Mouse (Mus musculus) gastrocnemius, adult 2 months (tissue): ENCODE measurements around the gene Slc12a7. TPM values are rescaled to one million over a fixed set of nuclear protein-coding genes. Genes with fewer than 3 reads are reported as not detected.
A peak's percentile ranks its signal among the peaks of the same experiment; 100 is the strongest.

Experiments
- DNase-seq: peaks from one replicate; pipeline ENCODE4 v3.0.0; 2022
- H3K27ac ChIP-seq: fragments of 200-600 bp; 2 replicates; pipeline ENCODE4 v1.8.1; 2022; ENCODE audit warnings: mild to moderate bottlenecking
- H3K4me3 ChIP-seq: fragments of 200-600 bp; 2 replicates; pipeline ENCODE4 v1.8.1; 2022; ENCODE audit warnings: mild to moderate bottlenecking, moderate library complexity
- CTCF ChIP-seq: fragments of 200-600 bp; IDR thresholded peaks from 2 replicates; pipeline ENCODE4 v1.8.1; 2022; ENCODE audit warnings: antibody characterized with exemption, mild to moderate bottlenecking, moderate library complexity
- intact Hi-C: fragments of 180-260 bp; cut with DNase I; formaldehyde crosslinking; loops from one replicate; pipeline ENCODE4 v1.15.1; 2025
- long read RNA-seq, 2 experiments: library from polyadenylated mRNA; stranded (forward); transcript quantifications; one replicate each; pipeline ENCODE4 v2.0.0; 2021
- total RNA-seq, 2 experiments: library from RNA; stranded (reverse); gene quantifications; 2 replicates each; pipeline ENCODE4 v1.2.3; 2021

Gene Slc12a7
- 1 to 10 TPM; 4.1 to 4.9 TPM for total RNA-seq
- long read RNA-seq, experiment 1, full-length matches to known transcripts, result 7 of 12 reads
- long read RNA-seq, experiment 1, partial matches to known transcripts, result 1 of 12 reads
- long read RNA-seq, experiment 1, other reads (novel, unspliced or antisense), result 4 of 12 reads
- long read RNA-seq, experiment 2, full-length matches to known transcripts, result 4 of 9 reads
- long read RNA-seq, experiment 2, partial matches to known transcripts, result 1 of 9 reads
- long read RNA-seq, experiment 2, other reads (novel, unspliced or antisense), result 4 of 9 reads

DNA sequence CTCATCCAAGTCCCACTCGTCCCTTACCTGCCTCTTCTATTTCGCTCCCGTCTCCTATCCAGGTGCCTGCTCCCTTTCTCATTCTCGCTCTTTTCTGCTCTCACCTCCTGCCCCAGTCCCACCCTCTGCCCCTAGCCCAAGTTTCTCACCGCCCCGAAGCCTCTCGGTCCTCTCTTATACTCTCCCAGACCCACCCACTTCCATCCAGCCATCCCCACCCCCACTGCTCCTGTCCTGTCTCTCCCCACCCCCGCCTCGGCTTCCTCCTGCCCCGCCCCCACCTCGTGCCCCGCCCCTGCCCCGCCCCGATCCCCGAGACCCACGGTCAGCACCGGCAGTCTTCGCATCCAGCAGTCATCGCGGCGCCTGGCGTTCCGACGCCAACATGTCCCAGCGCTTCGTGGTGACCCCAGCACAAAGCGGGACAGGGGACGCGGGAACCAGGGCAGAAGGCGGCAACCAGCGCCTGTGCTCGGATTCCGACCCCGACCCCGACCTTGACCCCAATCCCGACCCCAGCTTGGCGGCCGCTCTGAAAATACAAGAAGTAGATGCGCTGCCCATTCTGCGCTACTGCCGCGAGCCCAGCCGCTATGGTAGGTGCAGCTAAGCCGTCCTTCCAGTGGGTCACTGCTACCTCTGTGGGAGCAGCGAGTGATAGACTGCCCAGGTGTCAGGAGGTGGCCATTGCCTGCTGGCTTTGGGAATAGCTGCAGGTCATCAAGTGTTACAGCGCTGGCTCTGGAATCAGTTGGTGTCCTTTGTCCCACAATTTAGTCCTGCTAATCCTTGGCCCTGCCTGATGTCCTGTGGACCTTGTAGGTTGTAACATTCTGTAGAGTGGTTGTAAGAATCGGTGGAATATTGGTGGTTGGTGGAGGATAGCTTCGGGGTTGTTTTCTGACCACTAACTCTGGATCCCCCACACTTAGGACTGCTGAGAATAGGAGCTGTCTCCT, at the start of gene Slc12a7:
Slc12a7 (plus strand) TSS at position 353 of the 959 bp plus-strand sequence.
- H3K4me3 ChIP-seq, result peak within 1 kb of the TSS; percentile 69
- no peak for TF ChIP-seq CTCF
- peak; percentile 39 for DNase-seq
- peak within 1 kb of the TSS; percentile 67 for H3K27ac ChIP-seq
- intact Hi-C loops, result no loop called here

- no peak overlapping the region for H3K27ac ChIP-seq
- H3K4me3 ChIP-seq, result no peak overlapping the region
- intact Hi-C loops, result no loop called here
- TF ChIP-seq CTCF, result no peak
- DNase-seq, result peak; percentile 19
Measured at GRCm38 (mm10) chr13:73683682-73684081, 49.2 kb upstream of the Slc12a7 start.

GRCm38 (mm10) chr13:73684412-73684811, 48.5 kb upstream of the Slc12a7 start:
- intact Hi-C loops, result no loop called here
- no peak for TF ChIP-seq CTCF
- no peak for DNase-seq
- H3K27ac ChIP-seq, result no peak overlapping the region; the same call in 1 of the 2 replicates
- no peak overlapping the region for H3K4me3 ChIP-seq

GRCm38 (mm10) chr13:73685502-73685901, 47.4 kb upstream of the Slc12a7 start:
- no peak overlapping the region for H3K27ac ChIP-seq
- H3K4me3 ChIP-seq, result no peak overlapping the region
- DNase-seq, result no peak
- no peak for TF ChIP-seq CTCF
- intact Hi-C loops, result no loop called here

- intact Hi-C loops, result no loop called here
- no peak for TF ChIP-seq CTCF
- no peak for DNase-seq
- no peak overlapping the region for H3K27ac ChIP-seq
- H3K4me3 ChIP-seq, result no peak overlapping the region
Measured at GRCm38 (mm10) chr13:73687601-73688000, 45.3 kb upstream of the Slc12a7 start.

GRCm38 (mm10) chr13:73688934-73689333, 44.0 kb upstream of the Slc12a7 start:
- no peak overlapping the region for H3K4me3 ChIP-seq
- intact Hi-C loops, result no loop called here
- no peak overlapping the region for H3K27ac ChIP-seq
- no peak for TF ChIP-seq CTCF
- DNase-seq, result no peak

DNA sequence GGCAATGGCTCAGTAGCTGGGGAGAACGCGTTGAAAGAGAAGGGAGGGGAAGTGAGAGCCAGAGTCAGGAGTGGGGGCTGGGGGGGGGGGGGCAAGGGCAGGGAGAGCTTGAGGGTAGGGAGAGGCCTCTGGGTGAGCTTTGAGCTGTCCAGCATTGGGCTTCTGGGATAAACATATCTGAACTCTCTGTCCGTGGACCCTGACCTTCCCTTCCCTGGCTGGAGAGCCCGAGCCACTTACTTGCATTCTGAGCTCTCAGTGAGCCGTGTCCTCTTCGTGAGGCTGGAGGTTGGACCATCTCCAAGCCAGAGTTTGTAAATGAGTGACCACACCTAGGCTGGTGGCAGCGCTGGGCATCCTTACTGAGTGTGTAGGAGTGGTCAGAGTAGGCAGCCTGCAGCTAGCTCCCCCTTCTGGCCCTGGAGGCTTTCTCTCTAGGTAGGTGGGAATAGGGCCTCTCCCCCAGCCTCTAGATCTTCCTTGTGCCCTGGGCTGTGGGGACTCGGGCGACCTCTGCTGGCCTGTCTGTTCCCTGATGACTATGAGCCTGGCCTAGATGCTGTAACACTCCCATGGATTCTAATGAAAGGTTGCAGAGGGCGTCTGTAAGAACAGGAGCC, 40.5 kb upstream of the Slc12a7 start:
- Histone ChIP-seq H3K4me3 (no peak overlapping the region), H3K27ac (no peak overlapping the region)
- TF ChIP-seq CTCF, result peak; percentile 69
- peak; percentile 57 for DNase-seq
- intact Hi-C loops, result loop anchor here (1.0 to 2.0 kb wide), 2 partner anchors 46 to 179 kb away; no protein-coding TSS in a partner anchor

- intact Hi-C loops, result loop anchor here (2.0 kb wide), 1 partner anchor 47 kb away; no protein-coding TSS in a partner anchor
- DNase-seq, result no peak
- no peak overlapping the region for H3K4me3 ChIP-seq
- TF ChIP-seq CTCF, result no peak
- no peak overlapping the region for H3K27ac ChIP-seq
Measured at GRCm38 (mm10) chr13:73693333-73693732, 39.6 kb upstream of the Slc12a7 start.

DNA sequence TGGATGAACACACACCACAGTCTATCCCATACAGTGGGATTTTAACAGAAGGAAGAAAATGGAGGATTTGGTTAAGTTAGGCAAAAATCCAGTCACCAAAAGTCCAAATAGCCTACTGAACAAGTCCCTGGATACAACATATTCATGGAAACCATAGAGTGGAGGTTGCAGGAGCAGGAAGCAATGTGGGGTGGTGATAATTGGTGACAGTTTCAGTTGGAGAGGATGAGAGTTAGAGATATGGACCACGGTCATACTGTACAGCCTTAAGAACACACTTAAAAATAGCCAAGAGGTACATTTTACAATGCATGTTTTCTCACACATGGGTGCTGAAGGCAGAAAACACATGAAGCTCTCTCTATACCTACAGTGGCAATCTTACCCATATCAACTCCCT, 37.9 kb upstream of the Slc12a7 start:
- no peak for TF ChIP-seq CTCF
- DNase-seq, result no peak
- Histone ChIP-seq H3K27ac (no peak overlapping the region), H3K4me3 (no peak overlapping the region)
- intact Hi-C loops, result no loop called here

DNA sequence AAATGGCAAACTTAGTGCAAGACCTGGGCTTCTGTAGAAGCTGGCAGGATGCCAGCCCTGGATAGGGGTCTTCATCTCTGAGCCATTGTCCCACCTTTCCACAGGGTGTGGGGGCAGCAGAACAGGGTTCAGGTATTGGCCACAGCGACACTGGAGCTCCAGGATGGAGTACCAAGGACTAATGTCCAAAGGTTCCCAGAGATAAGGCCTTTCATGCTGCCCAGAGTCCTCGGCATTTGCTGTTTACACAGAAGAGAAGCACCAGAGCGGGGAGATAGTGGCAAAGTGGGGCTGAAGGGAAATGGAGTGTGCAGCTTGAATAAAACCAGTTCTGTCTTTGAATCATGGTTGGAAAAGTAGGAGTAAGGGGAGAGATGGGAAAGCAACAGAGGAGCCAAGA, 36.4 kb upstream of the Slc12a7 start:
- Histone ChIP-seq H3K27ac (no peak overlapping the region), H3K4me3 (no peak overlapping the region)
- no peak for TF ChIP-seq CTCF
- intact Hi-C loops, result no loop called here
- DNase-seq, result no peak

GRCm38 (mm10) chr13:73699714-73700113, 33.2 kb upstream of the Slc12a7 start:
- DNase-seq, result no peak
- Histone ChIP-seq H3K27ac (no peak overlapping the region), H3K4me3 (no peak overlapping the region)
- intact Hi-C loops, result no loop called here
- no peak for TF ChIP-seq CTCF

DNA sequence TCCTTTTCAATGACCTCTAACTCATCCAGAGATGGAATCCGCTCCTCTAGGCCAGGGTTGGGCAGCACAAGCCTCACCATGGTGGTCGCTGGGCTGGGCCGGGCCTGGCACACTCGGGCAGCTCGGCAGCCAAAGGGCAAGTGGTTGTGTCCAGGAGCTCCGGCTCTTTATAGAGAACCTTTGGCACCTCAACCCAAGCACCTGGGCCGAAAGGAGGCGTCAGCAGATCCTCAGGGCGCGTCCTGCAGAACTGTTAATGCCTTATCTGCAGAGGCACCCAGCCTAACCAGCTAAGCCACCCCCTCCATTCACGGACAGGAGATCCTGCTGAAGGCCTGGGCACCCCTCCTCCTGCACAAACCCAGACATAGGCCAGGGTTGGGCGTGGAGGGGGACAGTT, 32.3 kb upstream of the Slc12a7 start:
- intact Hi-C loops, result no loop called here

More for the DNA sequence above, 32.3 kb upstream of the Slc12a7 start:
- no peak for TF ChIP-seq CTCF
- H3K4me3 ChIP-seq, result no peak overlapping the region
- DNase-seq, result no peak
- H3K27ac ChIP-seq, result no peak overlapping the region
